Mouse (Mus musculus): Measurements from ENCODE around the gene Arhgef15. TPM values are rescaled to one million over a fixed set of nuclear protein-coding genes. Genes with fewer than 3 reads are reported as not detected.
A peak's percentile ranks its signal among the peaks of the same experiment; 100 is the strongest.

The Arhgef15 gene
- polyA plus RNA-seq, 1 experiment from 2014 or later = 5.6 TPM

- no peak for ATAC-seq (ENCODE audit: low FRiP score)
- no peak overlapping the region for H3K4me3 ChIP-seq (replicated peaks)
- H3K9ac ChIP-seq = no peak overlapping the region
- H3K4me2 ChIP-seq = no peak overlapping the region
- peaks cover 1% of the 10 kb centered on the region for H3K36me3 ChIP-seq (replicated peaks)
- peaks cover 9% of the 10 kb centered on the region for H3K4me1 ChIP-seq
- H3K27ac ChIP-seq = no peak overlapping the region
- 75% methylated on average over 6 of the region's 6 CpGs for WGBS
- H3K9me3 ChIP-seq = no peaks in the 10 kb centered on the region
- peaks cover 6% of the 10 kb centered on the region; the same call in 1 of the 2 replicates for H3K27me3 ChIP-seq
Measured at GRCm38 (mm10) chr11:68897838-68898237, 59.4 kb downstream of the Arhgef15 start.

- H3K9me3 ChIP-seq = no peaks in the 10 kb centered on the region
- no peak for ATAC-seq (ENCODE audit: low FRiP score)
- H3K4me3 ChIP-seq (replicated peaks) = no peak overlapping the region
- peaks cover 6% of the 10 kb centered on the region; the same call in 1 of the 2 replicates for H3K27me3 ChIP-seq
- H3K4me2 ChIP-seq = no peak overlapping the region
- no peaks in the 10 kb centered on the region for H3K36me3 ChIP-seq (replicated peaks)
- H3K4me1 ChIP-seq = peaks cover 4% of the 10 kb centered on the region; the same call in 1 of the 2 replicates
- H3K27ac ChIP-seq = no peak overlapping the region
- WGBS = 51% methylated on average over 4 of the region's 4 CpGs
- H3K9ac ChIP-seq = no peak overlapping the region
Measured at GRCm38 (mm10) chr11:68897120-68897519, 60.2 kb downstream of the Arhgef15 start.

GRCm38 (mm10) chr11:68896247-68896646, 61.0 kb downstream of the Arhgef15 start:
- no peak for ATAC-seq (ENCODE audit: low FRiP score)
- H3K9ac ChIP-seq = no peak overlapping the region
- no peaks in the 10 kb centered on the region for H3K36me3 ChIP-seq (replicated peaks)
- H3K4me2 ChIP-seq = no peak overlapping the region
- no peak overlapping the region for H3K4me3 ChIP-seq (replicated peaks)
- H3K4me1 ChIP-seq = peaks cover 4% of the 10 kb centered on the region; the same call in 1 of the 2 replicates
- 92% methylated on average over 5 of the region's 5 CpGs for WGBS
- H3K9me3 ChIP-seq = no peaks in the 10 kb centered on the region
- no peak overlapping the region for H3K27ac ChIP-seq
- peaks cover 6% of the 10 kb centered on the region; the same call in 1 of the 2 replicates for H3K27me3 ChIP-seq

GRCm38 (mm10) chr11:68893911-68894464, 63.3 kb downstream of the Arhgef15 start:
- no peaks in the 10 kb centered on the region for H3K36me3 ChIP-seq (replicated peaks)
- no peak for ATAC-seq (ENCODE audit: low FRiP score)
- H3K4me1 ChIP-seq = no peaks in the 10 kb centered on the region
- H3K27ac ChIP-seq = no peak overlapping the region
- no peak overlapping the region for H3K4me3 ChIP-seq (replicated peaks)
- 75% methylated on average over 12 of the region's 12 CpGs for WGBS
- no peak overlapping the region for H3K9ac ChIP-seq
- no peak overlapping the region for H3K4me2 ChIP-seq
- H3K27me3 ChIP-seq = no peaks in the 10 kb centered on the region
- H3K9me3 ChIP-seq = no peaks in the 10 kb centered on the region

Small RNA genes within 50 kb of the gene (microRNA-seq; reads per million reads assigned to microRNA genes)
- gene Mir3062 = 13.8 reads per million, percentile 30 among the genes with 10 or more reads in this experiment

Other genes starting within 250 kb of the Arhgef15 start
- gene Ndel1, start 85.6 kb downstream of the Arhgef15 start, polyA plus RNA-seq (2016; fragmentation: Nextera tagmentation; extraction: Ambion mirVana) = 58.3 and 61.3 TPM in 2 replicates
- gene Rnf222, start 68.9 kb downstream of the Arhgef15 start, polyA plus RNA-seq (2016; fragmentation: Nextera tagmentation; extraction: Ambion mirVana) = 0.06 TPM in 1 of 2 replicates, not detected in the other
- 781 and 837 TPM in 2 replicates for gene Rpl26, start 55.9 kb downstream of the Arhgef15 start, polyA plus RNA-seq (2016; fragmentation: Nextera tagmentation; extraction: Ambion mirVana)
- gene Odf4, start 30.4 kb downstream of the Arhgef15 start, polyA plus RNA-seq (2016; fragmentation: Nextera tagmentation; extraction: Ambion mirVana) = 0.18 and 0.54 TPM in 2 replicates
- 2.1 and 2.6 TPM in 2 replicates for gene Slc25a35, start 10.7 kb upstream of the Arhgef15 start, polyA plus RNA-seq (2016; fragmentation: Nextera tagmentation; extraction: Ambion mirVana)
- gene Rangrf, start 17.7 kb upstream of the Arhgef15 start, polyA plus RNA-seq (2016; fragmentation: Nextera tagmentation; extraction: Ambion mirVana) = 54.1 and 57.8 TPM in 2 replicates
- 35.4 and 40.4 TPM in 2 replicates for gene Pfas, start 51.0 kb upstream of the Arhgef15 start, polyA plus RNA-seq (2016; fragmentation: Nextera tagmentation; extraction: Ambion mirVana)
- 71.0 and 81.5 TPM in 2 replicates for gene Ctc1, start 58.4 kb upstream of the Arhgef15 start, polyA plus RNA-seq (2016; fragmentation: Nextera tagmentation; extraction: Ambion mirVana)
- gene Aurkb, start 88.2 kb upstream of the Arhgef15 start, polyA plus RNA-seq (2016; fragmentation: Nextera tagmentation; extraction: Ambion mirVana) = 163 and 169 TPM in 2 replicates
- 7.4 and 11.1 TPM in 2 replicates for gene Borcs6, start 102.2 kb upstream of the Arhgef15 start, polyA plus RNA-seq (2016; fragmentation: Nextera tagmentation; extraction: Ambion mirVana)
- gene Tmem107, start 113.3 kb upstream of the Arhgef15 start, polyA plus RNA-seq (2016; fragmentation: Nextera tagmentation; extraction: Ambion mirVana) = 53.4 and 56.9 TPM in 2 replicates
- 103 and 121 TPM in 2 replicates for gene Vamp2, start 131.0 kb upstream of the Arhgef15 start, polyA plus RNA-seq (2016; fragmentation: Nextera tagmentation; extraction: Ambion mirVana)
- 7.8 and 12.3 TPM in 2 replicates for gene Per1, start 137.7 kb upstream of the Arhgef15 start, polyA plus RNA-seq (2016; fragmentation: Nextera tagmentation; extraction: Ambion mirVana)
- gene Hes7, start 162.9 kb upstream of the Arhgef15 start, polyA plus RNA-seq (2016; fragmentation: Nextera tagmentation; extraction: Ambion mirVana) = 0.31 and 0.43 TPM in 2 replicates
- gene 9130213A22Rik, start 165.1 kb upstream of the Arhgef15 start, polyA plus RNA-seq (2016; fragmentation: Nextera tagmentation; extraction: Ambion mirVana) = 0.11 TPM in 1 of 2 replicates, not detected in the other
- gene Aloxe3, start 168.4 kb upstream of the Arhgef15 start, polyA plus RNA-seq (2016; fragmentation: Nextera tagmentation; extraction: Ambion mirVana) = 0.19 and 0.55 TPM in 2 replicates
- gene Alox12b, start 199.5 kb upstream of the Arhgef15 start, polyA plus RNA-seq (2016; fragmentation: Nextera tagmentation; extraction: Ambion mirVana) = not detected in 2 replicates
- gene Alox8, start 240.4 kb upstream of the Arhgef15 start, polyA plus RNA-seq (2016; fragmentation: Nextera tagmentation; extraction: Ambion mirVana) = not detected in 2 replicates